Mouse (Mus musculus): ENCODE data around the gene 1700024G13Rik. TPM values are rescaled to one million over a fixed set of nuclear protein-coding genes. Genes with fewer than 3 reads are reported as not detected.
"Not testable (repeated sequence)": the region's sequence is repeated elsewhere in the genome, so short reads cannot be mapped to it uniquely, and the experiment has no call there.

Gene 1700024G13Rik
- 1.2 TPM in 1 of 2 replicates, not detected in the other for polyA plus RNA-seq (2014; fragmentation: Nextera tagmentation; extraction: Ambion mirVana)

- Histone ChIP-seq H3K4me1 (ENCODE audit: control insufficient read depth, insufficient read depth, low read length) (peaks cover 5% of the 10 kb centered on the region; the same call in 1 of the 2 replicates), H3K36me3 (ENCODE audit: control insufficient read depth, insufficient read depth, low read length) (no peaks in the 10 kb centered on the region), H3K9me3 (ENCODE audit: control insufficient read depth, low read length) (no peaks in the 10 kb centered on the region), H3K9ac (ENCODE audit: low read depth, low read length) (no peak within 1 kb of the TSS), H3K4me2 (ENCODE audit: low read depth, low read length) (no peak within 1 kb of the TSS), H3K27ac (replicated peaks; ENCODE audit: low read depth, low read length) (no peak within 1 kb of the TSS), H3K27me3 (replicated peaks; ENCODE audit: control insufficient read depth, insufficient read depth, low read length) (no peaks in the 10 kb centered on the region), H3K4me3 (ENCODE audit: low read depth, low read length) (no peak within 1 kb of the TSS)
- 6% methylated on average over 11 of the region's 13 CpGs for WGBS
- DNase-seq (ENCODE audit: low spot score) (peak; percentile 75), ATAC-seq (ENCODE audit: low read depth) (peak; percentile 83)
These were observed at the start of gene 1700024G13Rik for GRCm38 (mm10) chr14:32388196-32388595. Gene 1700024G13Rik, minus strand, starts transcription at chr14:32388391.

- Histone ChIP-seq H3K4me1 (ENCODE audit: control insufficient read depth, insufficient read depth, low read length) (no peaks in the 10 kb centered on the region), H3K36me3 (ENCODE audit: control insufficient read depth, insufficient read depth, low read length) (no peaks in the 10 kb centered on the region), H3K4me3 (ENCODE audit: low read depth, low read length) (no peak overlapping the region), H3K9ac (ENCODE audit: low read depth, low read length) (no peak overlapping the region), H3K27ac (replicated peaks; ENCODE audit: low read depth, low read length) (no peak overlapping the region), H3K4me2 (ENCODE audit: low read depth, low read length) (no peak overlapping the region), H3K27me3 (replicated peaks; ENCODE audit: control insufficient read depth, insufficient read depth, low read length) (no peaks in the 10 kb centered on the region; the same call in 1 of the 2 replicates), H3K9me3 (ENCODE audit: control insufficient read depth, low read length) (no peaks in the 10 kb centered on the region)
- peak; percentile 17 for DNase-seq (ENCODE audit: low spot score)
- 26% methylated on average over 5 of the region's 5 CpGs for WGBS
- ATAC-seq (ENCODE audit: low read depth): no peak
These were observed 49.2 kb upstream of the 1700024G13Rik start for GRCm38 (mm10) chr14:32437352-32437793.

GRCm38 (mm10) chr14:32429030-32429602 is 40.9 kb upstream of the 1700024G13Rik start:
- no peak overlapping the region for H3K4me2 ChIP-seq (ENCODE audit: low read depth, low read length)
- H3K27me3 ChIP-seq (replicated peaks; ENCODE audit: control insufficient read depth, insufficient read depth, low read length): no peaks in the 10 kb centered on the region
- no peak overlapping the region for H3K27ac ChIP-seq (replicated peaks; ENCODE audit: low read depth, low read length)
- no peaks in the 10 kb centered on the region for H3K36me3 ChIP-seq (ENCODE audit: control insufficient read depth, insufficient read depth, low read length)
- no peak overlapping the region for H3K4me3 ChIP-seq (ENCODE audit: low read depth, low read length)
- DNase-seq (ENCODE audit: low spot score) (peak; percentile 5), ATAC-seq (ENCODE audit: low read depth) (no peak; the same call in 1 of the 2 replicates)
- no peak overlapping the region for H3K9ac ChIP-seq (ENCODE audit: low read depth, low read length)
- whole genome bisulfite sequencing: 45% methylated on average over 7 of the region's 8 CpGs
- H3K9me3 ChIP-seq (ENCODE audit: control insufficient read depth, low read length): no peaks in the 10 kb centered on the region
- no peaks in the 10 kb centered on the region for H3K4me1 ChIP-seq (ENCODE audit: control insufficient read depth, insufficient read depth, low read length)

- ATAC-seq (ENCODE audit: low read depth): no peak
- WGBS: 83% methylated on average over 7 of the region's 7 CpGs
These were observed 35.8 kb upstream of the 1700024G13Rik start for GRCm38 (mm10) chr14:32423946-32424345.

GRCm38 (mm10) chr14:32418747-32419146 is 30.6 kb upstream of the 1700024G13Rik start:
- no peak for ATAC-seq (ENCODE audit: low read depth)
- H3K4me2 ChIP-seq (ENCODE audit: low read depth, low read length): no peak overlapping the region
- no peak overlapping the region for H3K9ac ChIP-seq (ENCODE audit: low read depth, low read length)
- no peak overlapping the region for H3K27ac ChIP-seq (replicated peaks; ENCODE audit: low read depth, low read length)
- H3K9me3 ChIP-seq (ENCODE audit: control insufficient read depth, low read length): no peaks in the 10 kb centered on the region
- no peak overlapping the region for H3K4me3 ChIP-seq (ENCODE audit: low read depth, low read length)
- DNase-seq (ENCODE audit: low spot score): no peak
- no peaks in the 10 kb centered on the region for H3K4me1 ChIP-seq (ENCODE audit: control insufficient read depth, insufficient read depth, low read length)
- WGBS: 83% methylated on average over 11 of the region's 11 CpGs
- no peaks in the 10 kb centered on the region for H3K27me3 ChIP-seq (replicated peaks; ENCODE audit: control insufficient read depth, insufficient read depth, low read length)
- no peaks in the 10 kb centered on the region for H3K36me3 ChIP-seq (ENCODE audit: control insufficient read depth, insufficient read depth, low read length)

More at GRCm38 (mm10) chr14:32423946-32424345, 35.8 kb upstream of the 1700024G13Rik start:
- Histone ChIP-seq H3K9me3 (ENCODE audit: control insufficient read depth, low read length) (no peaks in the 10 kb centered on the region), H3K27ac (replicated peaks; ENCODE audit: low read depth, low read length) (no peak overlapping the region), H3K4me2 (ENCODE audit: low read depth, low read length) (no peak overlapping the region), H3K36me3 (ENCODE audit: control insufficient read depth, insufficient read depth, low read length) (no peaks in the 10 kb centered on the region), H3K9ac (ENCODE audit: low read depth, low read length) (no peak overlapping the region), H3K4me1 (ENCODE audit: control insufficient read depth, insufficient read depth, low read length) (no peaks in the 10 kb centered on the region), H3K27me3 (replicated peaks; ENCODE audit: control insufficient read depth, insufficient read depth, low read length) (no peaks in the 10 kb centered on the region), H3K4me3 (ENCODE audit: low read depth, low read length) (no peak overlapping the region)
- no peak for DNase-seq (ENCODE audit: low spot score)

- WGBS: 79% methylated on average over 5 of the region's 5 CpGs
- H3K4me1 ChIP-seq (ENCODE audit: control insufficient read depth, insufficient read depth, low read length): no peaks in the 10 kb centered on the region
- H3K27me3 ChIP-seq (replicated peaks; ENCODE audit: control insufficient read depth, insufficient read depth, low read length): no peaks in the 10 kb centered on the region
- no peaks in the 10 kb centered on the region for H3K36me3 ChIP-seq (ENCODE audit: control insufficient read depth, insufficient read depth, low read length)
- no peak for DNase-seq (ENCODE audit: low spot score)
- H3K9me3 ChIP-seq (ENCODE audit: control insufficient read depth, low read length): no peaks in the 10 kb centered on the region
- no peak overlapping the region for H3K4me3 ChIP-seq (ENCODE audit: low read depth, low read length)
- no peak overlapping the region for H3K4me2 ChIP-seq (ENCODE audit: low read depth, low read length)
- no peak overlapping the region for H3K9ac ChIP-seq (ENCODE audit: low read depth, low read length)
- ATAC-seq (ENCODE audit: low read depth): no peak
- no peak overlapping the region for H3K27ac ChIP-seq (replicated peaks; ENCODE audit: low read depth, low read length)
These were observed 23.9 kb upstream of the 1700024G13Rik start for GRCm38 (mm10) chr14:32412075-32412474.

GRCm38 (mm10) chr14:32410084-32410483 is 21.9 kb upstream of the 1700024G13Rik start:
- 64% methylated on average over 5 of the region's 5 CpGs for WGBS
- no peaks in the 10 kb centered on the region for H3K9me3 ChIP-seq (ENCODE audit: control insufficient read depth, low read length)
- H3K27me3 ChIP-seq (replicated peaks; ENCODE audit: control insufficient read depth, insufficient read depth, low read length): no peaks in the 10 kb centered on the region
- H3K4me1 ChIP-seq (ENCODE audit: control insufficient read depth, insufficient read depth, low read length): no peaks in the 10 kb centered on the region
- DNase-seq (ENCODE audit: low spot score): no peak
- no peaks in the 10 kb centered on the region for H3K36me3 ChIP-seq (ENCODE audit: control insufficient read depth, insufficient read depth, low read length)
- H3K9ac ChIP-seq (ENCODE audit: low read depth, low read length): no peak overlapping the region
- H3K27ac ChIP-seq (replicated peaks; ENCODE audit: low read depth, low read length): no peak overlapping the region
- ATAC-seq (ENCODE audit: low read depth): no peak
- H3K4me2 ChIP-seq (ENCODE audit: low read depth, low read length): no peak overlapping the region
- H3K4me3 ChIP-seq (ENCODE audit: low read depth, low read length): no peak overlapping the region

- H3K4me2 ChIP-seq (ENCODE audit: low read depth, low read length); H3K9me3 ChIP-seq (ENCODE audit: control insufficient read depth, low read length); H3K36me3 ChIP-seq (ENCODE audit: control insufficient read depth, insufficient read depth, low read length); ATAC-seq (ENCODE audit: low read depth); DNase-seq (ENCODE audit: low spot score); H3K4me1 ChIP-seq (ENCODE audit: control insufficient read depth, insufficient read depth, low read length); H3K9ac ChIP-seq (ENCODE audit: low read depth, low read length); H3K27me3 ChIP-seq (replicated peaks; ENCODE audit: control insufficient read depth, insufficient read depth, low read length); H3K4me3 ChIP-seq (ENCODE audit: low read depth, low read length); H3K27ac ChIP-seq (replicated peaks; ENCODE audit: low read depth, low read length): not testable (repeated sequence)
- WGBS: 33% methylated on average over 1 of the region's 1 CpGs
These were observed 17.2 kb upstream of the 1700024G13Rik start for GRCm38 (mm10) chr14:32405399-32405798.

GRCm38 (mm10) chr14:32381619-32382018 is 6.6 kb downstream of the 1700024G13Rik start:
- WGBS: 45% methylated on average over 15 of the region's 15 CpGs
- no peak overlapping the region for H3K9ac ChIP-seq (ENCODE audit: low read depth, low read length)
- H3K4me2 ChIP-seq (ENCODE audit: low read depth, low read length): no peak overlapping the region
- no peak for DNase-seq (ENCODE audit: low spot score)
- H3K27ac ChIP-seq (replicated peaks; ENCODE audit: low read depth, low read length): no peak overlapping the region
- no peak overlapping the region for H3K4me3 ChIP-seq (ENCODE audit: low read depth, low read length)
- peaks cover 6% of the 10 kb centered on the region; the same call in 1 of the 2 replicates for H3K4me1 ChIP-seq (ENCODE audit: control insufficient read depth, insufficient read depth, low read length)
- H3K27me3 ChIP-seq (replicated peaks; ENCODE audit: control insufficient read depth, insufficient read depth, low read length): peaks cover 18% of the 10 kb centered on the region
- H3K36me3 ChIP-seq (ENCODE audit: control insufficient read depth, insufficient read depth, low read length): no peaks in the 10 kb centered on the region
- no peak for ATAC-seq (ENCODE audit: low read depth)
- no peaks in the 10 kb centered on the region for H3K9me3 ChIP-seq (ENCODE audit: control insufficient read depth, low read length)

All from embryonic facial prominence, embryonic 14.5 days (tissue).